Mouse (Mus musculus) lung, postnatal 0 days (tissue): ENCODE measurements around the gene Mbd4.
A peak's percentile ranks its signal among the peaks of the same experiment; 100 is the strongest.

Experiments
- CTCF ChIP-seq: IDR thresholded peaks from 2 replicates; pipeline ENCODE4 v1.5.1; 2016; ENCODE audit warnings: antibody characterized with exemption, mild to moderate bottlenecking
- EP300 ChIP-seq: IDR thresholded peaks from 2 replicates; pipeline ENCODE4 v1.6.1; 2016; ENCODE audit warnings: antibody characterized with exemption, mild to moderate bottlenecking, control low read depth

GRCm38 (mm10) chr6:115803541-115804382, 49.4 kb downstream of the Mbd4 start:
- TF ChIP-seq CTCF (peak; percentile 83), EP300 (no peak)
